Mouse (Mus musculus) testis, adult 2 months (tissue): ENCODE data around the gene Aldh1a3.

ENCODE experiments used
- CTCF ChIP-seq: fragments of 200-500 bp; IDR thresholded peaks from 2 replicates; pipeline ENCODE4 v1.5.1; 2012; ENCODE audit warnings: low read depth, mild to moderate bottlenecking, inconsistent platforms, low read length, moderate library complexity; ENCODE audit not compliant: control insufficient read depth, insufficient read depth, insufficient replicate concordance
- POLR2A ChIP-seq: fragments of 200-500 bp; IDR thresholded peaks from 2 replicates; pipeline ENCODE4 v1.6.1; 2012; ENCODE audit warnings: low read depth, mild to moderate bottlenecking, inconsistent platforms, low read length, moderate library complexity; ENCODE audit not compliant: control insufficient read depth

DNA sequence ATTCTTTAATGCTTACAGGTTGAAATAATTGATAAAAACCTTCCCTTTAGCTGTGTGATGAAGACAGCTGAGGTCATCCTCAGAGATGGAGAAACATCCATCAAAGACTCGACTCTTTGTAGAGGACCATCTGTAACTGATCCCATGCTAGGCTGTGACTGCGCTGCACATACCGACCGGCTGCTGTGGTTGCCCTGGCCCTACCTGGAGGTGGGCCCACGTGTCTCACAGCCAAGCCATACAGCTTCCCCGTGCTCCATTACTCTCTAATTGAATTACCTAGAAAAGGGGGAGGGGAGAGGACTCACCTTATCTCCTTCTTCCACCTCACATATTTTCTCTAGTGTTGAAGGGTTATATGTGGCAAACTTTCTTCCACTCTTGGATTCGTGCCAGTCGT is 5.4 kb downstream of the Aldh1a3 start:
- TF ChIP-seq CTCF, result no peak
- no peak for TF ChIP-seq POLR2A
